Mouse (Mus musculus): ENCODE measurements at regions not wholly inside any gene's neighbourhood (a gene's known extent, or its start where the extent isn't known, plus 50 kb on each side); places are given as distances from the start of the nearest gene placed in this dataset.
A peak's percentile ranks its signal among the peaks of the same experiment; 100 is the strongest.

- H3K27me3 ChIP-seq: no peaks in the 10 kb centered on the region
- no peaks in the 10 kb centered on the region for H3K9me3 ChIP-seq
- no peaks in the 10 kb centered on the region for H3K4me1 ChIP-seq (replicated peaks)
- no peak overlapping the region for H3K27ac ChIP-seq
- no peaks in the 10 kb centered on the region for H3K36me3 ChIP-seq
- ATAC-seq: no peak
- 82% methylated on average over 5 of the region's 5 CpGs for WGBS
- no peak overlapping the region for H3K4me2 ChIP-seq (replicated peaks)
- H3K9ac ChIP-seq (replicated peaks): no peak overlapping the region
- H3K4me3 ChIP-seq (replicated peaks): no peak overlapping the region
These were observed 136.1 kb upstream of the 9330182O14Rik start for GRCm38 (mm10) chr15:39998063-39998462.

GRCm38 (mm10) chr15:40000022-40000421 is 134.1 kb upstream of the 9330182O14Rik start:
- ATAC-seq: no peak
- H3K4me1 ChIP-seq (replicated peaks): no peaks in the 10 kb centered on the region
- 92% methylated on average over 5 of the region's 5 CpGs for WGBS

DNA sequence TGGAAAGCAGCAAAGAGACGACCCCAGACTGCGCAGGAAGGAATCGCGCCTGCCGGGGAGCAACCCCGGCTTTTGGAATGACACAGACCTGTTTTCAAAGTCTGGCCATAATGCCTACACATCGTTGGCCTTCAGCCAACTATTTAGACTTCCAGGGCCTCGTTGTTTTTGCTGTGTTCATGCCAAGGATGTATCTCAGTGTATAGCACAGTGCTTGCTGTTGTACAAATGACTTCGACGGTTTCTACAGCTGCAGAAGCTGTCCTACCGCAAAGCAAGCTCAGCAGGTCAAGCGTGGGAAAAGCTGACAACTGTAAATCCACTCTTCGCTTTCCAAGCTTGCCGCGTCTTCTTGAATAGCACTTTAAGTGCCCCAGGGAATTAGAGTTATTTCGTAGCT is 129.1 kb upstream of the 9330182O14Rik start:
- H3K4me2 ChIP-seq (replicated peaks): no peak overlapping the region
- no peaks in the 10 kb centered on the region for H3K9me3 ChIP-seq
- no peak overlapping the region for H3K9ac ChIP-seq (replicated peaks)
- H3K4me3 ChIP-seq (replicated peaks): no peak overlapping the region
- H3K36me3 ChIP-seq: no peaks in the 10 kb centered on the region
- no peak for ATAC-seq
- WGBS: 91% methylated on average over 16 of the region's 16 CpGs
- no peak overlapping the region for H3K27ac ChIP-seq
- no peaks in the 10 kb centered on the region for H3K27me3 ChIP-seq
- no peaks in the 10 kb centered on the region for H3K4me1 ChIP-seq (replicated peaks)

More at GRCm38 (mm10) chr15:40000022-40000421, 134.1 kb upstream of the 9330182O14Rik start:
- no peaks in the 10 kb centered on the region for H3K9me3 ChIP-seq
- H3K4me2 ChIP-seq (replicated peaks): no peak overlapping the region
- no peak overlapping the region for H3K9ac ChIP-seq (replicated peaks)
- no peaks in the 10 kb centered on the region for H3K36me3 ChIP-seq
- H3K4me3 ChIP-seq (replicated peaks): no peak overlapping the region
- H3K27me3 ChIP-seq: no peaks in the 10 kb centered on the region
- no peak overlapping the region for H3K27ac ChIP-seq

DNA sequence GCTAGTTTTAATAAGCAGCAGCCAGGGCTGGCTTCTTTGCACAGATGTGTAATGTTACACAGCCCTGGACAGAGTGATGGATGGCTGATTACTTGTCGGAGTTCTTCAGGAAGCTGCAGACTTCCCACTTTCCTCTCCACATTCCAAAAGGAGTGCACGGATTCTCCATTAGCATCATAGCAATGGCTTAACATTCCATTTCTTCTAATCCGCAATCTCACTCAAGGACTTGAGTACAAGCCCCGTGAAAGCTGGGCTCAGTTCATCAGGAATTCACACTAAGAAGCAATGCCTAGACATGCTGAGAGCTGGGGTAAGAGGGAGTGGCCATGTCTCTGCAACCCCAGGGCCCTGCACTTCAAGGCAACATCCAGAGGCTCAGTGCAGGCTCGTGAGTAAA is 126.3 kb upstream of the 9330182O14Rik start:
- Histone ChIP-seq H3K36me3 (no peaks in the 10 kb centered on the region), H3K27ac (no peak overlapping the region), H3K4me1 (replicated peaks) (no peaks in the 10 kb centered on the region), H3K4me3 (replicated peaks) (no peak overlapping the region), H3K4me2 (replicated peaks) (no peak overlapping the region), H3K9ac (replicated peaks) (no peak overlapping the region), H3K9me3 (no peaks in the 10 kb centered on the region), H3K27me3 (no peaks in the 10 kb centered on the region)
- no peak for ATAC-seq
- 11% methylated on average over 5 of the region's 5 CpGs for WGBS

DNA sequence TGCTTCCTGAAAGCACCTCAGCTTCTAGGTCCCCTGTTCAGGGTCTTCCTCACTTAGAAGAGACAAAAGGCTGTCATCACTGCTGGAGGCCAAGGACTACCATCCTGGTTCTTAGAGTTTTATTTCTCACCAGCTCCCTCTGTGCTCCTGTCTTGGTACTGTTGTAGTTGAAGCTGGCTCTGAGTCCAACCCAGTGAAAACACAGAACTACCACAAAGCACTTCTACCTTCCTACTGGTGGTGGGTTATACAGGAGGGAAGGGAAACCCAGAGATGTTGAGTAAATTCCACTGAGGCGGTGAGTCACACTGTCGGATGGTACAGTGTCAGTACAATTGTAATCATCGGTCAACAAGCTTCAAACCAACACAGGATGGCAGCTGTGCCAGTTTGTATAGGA is 120.3 kb upstream of the 9330182O14Rik start:
- 90% methylated on average over 3 of the region's 3 CpGs for WGBS
- no peak overlapping the region for H3K27ac ChIP-seq
- no peak overlapping the region for H3K4me2 ChIP-seq (replicated peaks)
- H3K9ac ChIP-seq (replicated peaks): no peak overlapping the region
- 0 out of 2 replicates have a peak, but pooled peaks cover 3% of the 10 kb centered on the region for H3K27me3 ChIP-seq
- no peak for ATAC-seq
- H3K9me3 ChIP-seq: no peaks in the 10 kb centered on the region
- H3K36me3 ChIP-seq: no peaks in the 10 kb centered on the region
- H3K4me1 ChIP-seq (replicated peaks): peaks cover 13% of the 10 kb centered on the region
- H3K4me3 ChIP-seq (replicated peaks): no peak overlapping the region

DNA sequence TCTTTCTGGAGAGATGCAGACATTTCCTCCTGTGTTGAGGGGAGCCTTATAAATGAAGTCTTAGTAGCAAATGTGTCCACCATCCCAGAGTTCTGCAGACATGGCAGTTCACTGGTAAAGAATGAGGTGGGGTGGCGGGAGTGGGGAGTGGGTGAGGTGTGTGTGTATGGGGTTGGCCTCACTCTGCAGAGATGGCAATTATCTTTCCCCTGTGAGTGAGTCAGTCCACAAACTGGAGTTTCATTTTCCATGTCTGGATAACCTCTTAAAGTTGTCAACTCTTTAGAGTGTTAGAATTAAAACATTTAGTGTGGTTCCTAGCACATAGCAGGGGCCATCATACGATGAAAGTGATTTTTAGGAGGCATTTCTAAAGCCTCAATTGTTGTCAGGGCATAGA is 117.1 kb upstream of the 9330182O14Rik start:
- Histone ChIP-seq H3K9me3 (no peaks in the 10 kb centered on the region), H3K9ac (replicated peaks) (no peak overlapping the region), H3K27ac (no peak overlapping the region), H3K4me1 (replicated peaks) (peaks cover 15% of the 10 kb centered on the region), H3K27me3 (0 out of 2 replicates have a peak, but pooled peaks cover 3% of the 10 kb centered on the region), H3K4me2 (replicated peaks) (no peak overlapping the region), H3K36me3 (no peaks in the 10 kb centered on the region), H3K4me3 (replicated peaks) (no peak overlapping the region)
- ATAC-seq: no peak
- WGBS: 89% methylated on average over 2 of the region's 2 CpGs

DNA sequence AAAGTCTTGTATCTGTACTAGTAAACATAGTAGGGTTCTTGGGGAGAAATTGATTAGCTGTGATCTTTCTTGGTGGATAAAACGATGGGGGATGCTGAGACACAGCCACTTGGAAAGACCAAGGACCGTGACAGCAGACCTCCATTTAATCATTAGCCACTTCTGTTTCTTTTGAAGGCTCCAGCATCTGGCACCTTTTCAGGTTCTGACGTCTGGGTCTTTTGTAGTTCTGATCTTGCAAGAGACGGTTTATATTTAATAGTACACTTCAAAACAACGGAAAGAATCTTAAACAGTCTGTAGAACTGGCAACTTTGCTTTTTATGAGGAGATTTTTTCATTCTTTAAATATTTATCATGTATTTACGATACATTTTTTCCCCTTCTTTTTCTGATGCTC is 116.6 kb upstream of the 9330182O14Rik start:
- WGBS: 20% methylated on average over 6 of the region's 6 CpGs
- H3K36me3 ChIP-seq: no peaks in the 10 kb centered on the region
- H3K4me3 ChIP-seq (replicated peaks): no peak overlapping the region
- H3K4me1 ChIP-seq (replicated peaks): peaks cover 15% of the 10 kb centered on the region
- H3K27ac ChIP-seq: no peak overlapping the region
- no peak for ATAC-seq
- H3K9me3 ChIP-seq: no peaks in the 10 kb centered on the region
- 0 out of 2 replicates have a peak, but pooled peaks cover 3% of the 10 kb centered on the region for H3K27me3 ChIP-seq
- no peak overlapping the region for H3K4me2 ChIP-seq (replicated peaks)
- H3K9ac ChIP-seq (replicated peaks): no peak overlapping the region

DNA sequence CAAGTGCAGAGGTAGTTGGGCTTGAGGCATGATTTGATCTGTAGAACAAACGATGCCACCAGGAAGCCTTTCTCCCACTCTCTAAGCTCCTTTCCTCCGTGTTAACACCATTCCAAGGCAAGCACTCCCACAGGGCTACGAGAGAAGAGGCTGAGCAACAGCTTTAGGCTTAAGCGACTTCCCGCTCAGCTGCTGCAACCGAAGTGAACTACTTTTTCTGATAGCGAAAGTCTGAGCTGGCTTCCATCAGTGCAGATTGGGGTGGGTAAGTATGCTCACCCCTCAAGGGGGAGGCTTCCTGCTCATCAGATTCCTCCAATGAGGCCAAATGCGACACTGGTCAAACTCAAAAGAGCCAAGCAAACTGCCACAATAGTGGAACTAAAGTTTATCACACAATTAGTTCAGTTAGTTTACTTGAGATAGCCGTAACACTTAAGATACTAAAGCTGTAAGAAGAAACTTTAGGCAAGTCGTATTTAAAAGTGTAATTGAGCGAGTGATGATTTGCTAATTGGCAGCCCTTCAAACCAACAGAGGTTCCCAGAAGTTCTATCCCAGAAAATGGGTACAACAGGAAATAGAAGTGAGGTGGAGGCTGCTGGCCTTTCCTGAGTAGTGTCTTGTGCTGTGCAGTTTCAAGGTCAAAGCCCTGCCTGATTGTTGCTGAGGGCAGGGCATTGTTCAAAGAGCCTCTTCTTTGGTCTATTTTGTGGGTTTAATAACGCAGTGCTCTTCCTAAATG is 115.9 kb upstream of the 9330182O14Rik start:
- Histone ChIP-seq H3K4me3 (replicated peaks) (no peak overlapping the region), H3K4me1 (replicated peaks) (peaks cover 15% of the 10 kb centered on the region), H3K9ac (replicated peaks) (no peak overlapping the region), H3K36me3 (no peaks in the 10 kb centered on the region), H3K4me2 (replicated peaks) (no peak overlapping the region), H3K27me3 (0 out of 2 replicates have a peak, but pooled peaks cover 3% of the 10 kb centered on the region), H3K9me3 (no peaks in the 10 kb centered on the region), H3K27ac (no peak overlapping the region)
- WGBS: 20% methylated on average over 12 of the region's 12 CpGs
- ATAC-seq: 0 out of 2 replicates have a peak, but pooled peaks have one; percentile 24

GRCm38 (mm10) chr15:40018792-40019151 is 115.4 kb upstream of the 9330182O14Rik start:
- Histone ChIP-seq H3K27ac (no peak overlapping the region), H3K9ac (replicated peaks) (no peak overlapping the region), H3K36me3 (no peaks in the 10 kb centered on the region), H3K9me3 (no peaks in the 10 kb centered on the region), H3K4me2 (replicated peaks) (no peak overlapping the region), H3K4me3 (replicated peaks) (no peak overlapping the region), H3K4me1 (replicated peaks) (peaks cover 15% of the 10 kb centered on the region), H3K27me3 (0 out of 2 replicates have a peak, but pooled peaks cover 3% of the 10 kb centered on the region)
- ATAC-seq: peak; percentile 65; the same call in 1 of the 2 replicates
- 42% methylated on average over 8 of the region's 8 CpGs for WGBS

DNA sequence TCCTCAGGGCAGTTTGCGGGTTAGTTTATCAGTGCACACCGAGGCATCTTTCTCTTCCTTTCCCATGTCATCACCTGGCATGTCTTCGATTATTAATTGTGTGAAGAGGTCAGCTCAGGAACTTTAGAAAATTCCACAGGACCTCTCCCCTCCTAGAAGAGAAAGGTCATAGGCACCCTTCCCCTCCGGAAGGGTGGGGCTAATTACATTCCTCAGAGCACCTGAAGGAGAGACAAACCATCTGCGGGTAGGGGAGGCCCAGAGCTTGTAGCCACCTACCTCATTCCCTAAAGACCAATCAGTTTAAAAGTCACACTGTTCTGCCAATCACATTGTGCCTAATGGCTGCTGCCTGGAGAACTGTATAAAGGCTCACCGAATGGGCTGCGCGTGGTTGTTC is 114.9 kb upstream of the 9330182O14Rik start:
- H3K27ac ChIP-seq: no peak overlapping the region
- ATAC-seq: no peak
- H3K4me2 ChIP-seq (replicated peaks): no peak overlapping the region
- H3K36me3 ChIP-seq: no peaks in the 10 kb centered on the region
- no peak overlapping the region for H3K9ac ChIP-seq (replicated peaks)
- 0 out of 2 replicates have a peak, but pooled peaks cover 3% of the 10 kb centered on the region for H3K27me3 ChIP-seq
- WGBS: 82% methylated on average over 8 of the region's 8 CpGs
- H3K4me1 ChIP-seq (replicated peaks): peaks cover 15% of the 10 kb centered on the region
- H3K9me3 ChIP-seq: no peaks in the 10 kb centered on the region
- no peak overlapping the region for H3K4me3 ChIP-seq (replicated peaks)

DNA sequence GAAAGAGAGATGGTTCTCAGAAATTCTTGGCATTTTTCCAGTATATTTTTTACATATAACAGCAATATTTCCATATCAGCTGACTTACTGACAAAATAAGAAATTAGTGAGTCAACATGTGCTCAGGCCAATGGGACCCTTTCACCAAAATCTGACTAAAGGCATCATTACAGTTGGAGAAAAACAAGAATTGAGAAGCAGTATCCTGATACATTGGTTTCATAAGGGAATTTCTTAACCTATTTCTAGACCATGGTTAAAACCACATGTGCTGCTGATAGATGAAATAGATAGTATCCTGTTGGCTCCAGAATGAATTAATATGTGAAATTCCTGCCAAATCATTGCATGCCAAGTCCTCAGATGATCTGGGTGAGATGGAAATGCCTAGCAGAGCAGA is 114.1 kb upstream of the 9330182O14Rik start:
- H3K4me2 ChIP-seq (replicated peaks): no peak overlapping the region
- no peak overlapping the region for H3K4me3 ChIP-seq (replicated peaks)
- H3K9me3 ChIP-seq: no peaks in the 10 kb centered on the region
- no peak overlapping the region for H3K9ac ChIP-seq (replicated peaks)
- no peak overlapping the region for H3K27ac ChIP-seq
- no peaks in the 10 kb centered on the region for H3K36me3 ChIP-seq
- 0 out of 2 replicates have a peak, but pooled peaks cover 3% of the 10 kb centered on the region for H3K27me3 ChIP-seq
- ATAC-seq: no peak
- peaks cover 15% of the 10 kb centered on the region for H3K4me1 ChIP-seq (replicated peaks)

DNA sequence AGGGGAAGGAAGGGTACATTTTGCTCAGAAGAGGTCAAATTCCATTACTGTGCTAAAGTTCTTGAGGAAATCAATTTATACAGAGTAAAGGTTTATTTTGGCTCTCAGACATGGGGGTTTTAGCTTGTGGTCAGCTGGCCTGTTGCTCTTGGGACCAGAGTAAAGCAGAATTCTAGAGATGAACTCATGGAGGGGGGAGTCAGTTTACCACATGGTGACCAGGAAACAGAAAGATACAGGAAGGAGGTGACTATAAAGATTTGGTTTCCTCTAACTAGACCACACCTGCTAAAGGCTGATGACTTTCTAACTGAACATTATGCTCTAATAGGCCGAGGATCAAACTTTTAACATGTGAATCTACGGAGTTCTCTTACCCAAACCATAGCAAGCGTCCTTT is 113.5 kb upstream of the 9330182O14Rik start:
- WGBS: 92% methylated on average over 3 of the region's 3 CpGs
- H3K4me2 ChIP-seq (replicated peaks): no peak overlapping the region
- no peak for ATAC-seq
- H3K27me3 ChIP-seq: 0 out of 2 replicates have a peak, but pooled peaks cover 3% of the 10 kb centered on the region
- no peak overlapping the region for H3K27ac ChIP-seq
- H3K36me3 ChIP-seq: no peaks in the 10 kb centered on the region
- H3K9me3 ChIP-seq: no peaks in the 10 kb centered on the region
- H3K4me3 ChIP-seq (replicated peaks): no peak overlapping the region
- H3K4me1 ChIP-seq (replicated peaks): peaks cover 15% of the 10 kb centered on the region
- H3K9ac ChIP-seq (replicated peaks): no peak overlapping the region

DNA sequence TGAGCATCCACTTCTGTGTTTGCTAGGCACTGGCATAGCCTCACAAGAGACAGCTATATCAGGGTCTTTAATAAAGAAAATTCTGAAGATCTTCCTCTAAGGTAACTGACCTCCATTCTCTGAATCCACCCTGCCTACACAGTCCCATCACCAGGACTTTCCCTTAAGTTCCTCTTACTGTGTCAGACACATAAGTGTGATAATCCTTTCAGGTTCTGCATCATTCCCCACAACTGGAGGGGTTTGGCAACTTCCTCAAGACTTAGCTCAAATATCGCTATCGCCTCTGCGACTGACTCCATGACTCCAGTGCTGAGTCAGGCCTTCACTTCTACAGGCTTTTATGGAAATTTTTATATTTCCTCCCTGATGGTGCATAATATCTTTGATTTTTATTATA is 111.0 kb upstream of the 9330182O14Rik start:
- Histone ChIP-seq H3K9ac (replicated peaks) (no peak overlapping the region), H3K4me1 (replicated peaks) (peaks cover 7% of the 10 kb centered on the region), H3K27ac (no peak overlapping the region), H3K4me2 (replicated peaks) (no peak overlapping the region), H3K27me3 (no peaks in the 10 kb centered on the region), H3K9me3 (no peaks in the 10 kb centered on the region), H3K4me3 (replicated peaks) (no peak overlapping the region), H3K36me3 (no peaks in the 10 kb centered on the region)
- 97% methylated on average over 3 of the region's 3 CpGs for WGBS
- ATAC-seq: no peak
